Mouse (Mus musculus): ENCODE measurements around the gene BC049352. TPM values are rescaled to one million over a fixed set of nuclear protein-coding genes. Genes with fewer than 3 reads are reported as not detected.

Gene BC049352
- polyA plus RNA-seq, 1 experiment = not detected

DNA sequence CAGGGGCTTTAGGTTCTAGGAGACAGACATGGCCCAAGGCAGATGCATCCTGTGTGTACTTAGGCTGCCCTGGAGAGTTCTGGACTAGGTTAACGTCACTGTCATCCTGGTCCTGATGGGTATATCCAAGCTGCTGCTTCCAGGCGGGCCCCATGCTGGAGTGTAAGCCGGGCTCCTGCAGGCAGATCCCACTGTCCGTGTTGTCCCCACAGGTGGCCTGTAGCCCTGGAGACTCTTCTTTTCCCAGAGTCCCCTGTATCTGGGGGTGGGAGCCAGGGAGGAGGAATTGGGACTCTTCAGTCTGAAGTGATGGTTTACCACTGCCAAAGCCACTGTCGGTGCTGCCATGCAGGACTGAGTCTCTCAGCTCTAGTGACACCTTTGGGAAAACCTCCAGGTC, 74.2 kb downstream of the BC049352 start:
- H3K27me3 ChIP-seq (ENCODE audit: control insufficient read depth, insufficient read depth, insufficient read length) = peaks cover 30% of the 10 kb centered on the region
- no peaks in the 10 kb centered on the region for H3K79me2 ChIP-seq (ENCODE audit: control insufficient read depth, insufficient read depth)
- H3K79me3 ChIP-seq (ENCODE audit: low read depth) = no peaks in the 10 kb centered on the region
- H3K4me3 ChIP-seq (ENCODE audit: insufficient read depth, poor library complexity, severe bottlenecking) = no peak overlapping the region
- H3K36me3 ChIP-seq (ENCODE audit: control insufficient read depth, insufficient read depth) = no peaks in the 10 kb centered on the region
- TF ChIP-seq CEBPB (IDR thresholded peaks at IDR 0.05; ENCODE audit: low read depth) (no peak), CTCF (IDR thresholded peaks at IDR 0.05; ENCODE audit: control insufficient read depth, insufficient read depth, insufficient read length) (no peak), MYOG (IDR thresholded peaks at IDR 0.05; ENCODE audit: control insufficient read depth, extremely low read depth, insufficient read length) (no peak), FOSL1 (IDR thresholded peaks at IDR 0.05; ENCODE audit: insufficient read depth, low read length, poor library complexity, severe bottlenecking) (no peak), MYOD1 (IDR thresholded peaks at IDR 0.05; ENCODE audit: control insufficient read depth, insufficient read length, low read depth) (no peak), USF1 (IDR thresholded peaks at IDR 0.05; ENCODE audit: low read depth) (no peak), MAX (IDR thresholded peaks at IDR 0.05) (no peak)
- no peak overlapping the region for H3ac ChIP-seq (ENCODE audit: control insufficient read depth, insufficient read length, low read depth)

DNA sequence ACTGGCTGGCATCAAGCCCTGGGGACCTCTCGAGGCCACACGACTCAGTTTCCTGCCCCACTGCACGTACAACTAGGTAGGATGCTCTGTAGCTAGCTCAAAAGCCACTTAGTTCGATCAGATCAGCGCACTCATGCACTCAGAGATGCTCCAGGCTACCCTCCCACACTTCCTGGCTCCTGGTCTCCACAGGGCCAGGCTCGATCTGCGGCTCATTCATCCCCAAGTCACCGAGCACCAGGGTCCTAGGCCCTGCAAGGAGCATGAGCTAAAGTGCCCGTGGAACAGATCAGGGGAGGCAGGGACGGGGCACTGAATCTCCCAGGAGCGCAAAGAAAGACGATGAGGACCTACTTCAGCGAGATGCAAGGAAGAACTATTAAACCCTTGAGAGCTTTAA, 77.3 kb downstream of the BC049352 start:
- no peaks in the 10 kb centered on the region for H3K36me3 ChIP-seq (ENCODE audit: control insufficient read depth, insufficient read depth)
- peaks cover 28% of the 10 kb centered on the region for H3K27me3 ChIP-seq (ENCODE audit: control insufficient read depth, insufficient read depth, insufficient read length)
- no peaks in the 10 kb centered on the region for H3K79me3 ChIP-seq (ENCODE audit: low read depth)
- no peak overlapping the region for H3ac ChIP-seq (ENCODE audit: control insufficient read depth, insufficient read length, low read depth)
- no peak overlapping the region for H3K4me3 ChIP-seq (ENCODE audit: insufficient read depth, poor library complexity, severe bottlenecking)
- no peaks in the 10 kb centered on the region for H3K79me2 ChIP-seq (ENCODE audit: control insufficient read depth, insufficient read depth)
- TF ChIP-seq MYOG (IDR thresholded peaks at IDR 0.05; ENCODE audit: control insufficient read depth, extremely low read depth, insufficient read length) (no peak), CEBPB (IDR thresholded peaks at IDR 0.05; ENCODE audit: low read depth) (no peak), MAX (IDR thresholded peaks at IDR 0.05) (no peak), MYOD1 (IDR thresholded peaks at IDR 0.05; ENCODE audit: control insufficient read depth, insufficient read length, low read depth) (no peak), USF1 (IDR thresholded peaks at IDR 0.05; ENCODE audit: low read depth) (no peak), FOSL1 (IDR thresholded peaks at IDR 0.05; ENCODE audit: insufficient read depth, low read length, poor library complexity, severe bottlenecking) (no peak), CTCF (IDR thresholded peaks at IDR 0.05; ENCODE audit: control insufficient read depth, insufficient read depth, insufficient read length) (no peak)

DNA sequence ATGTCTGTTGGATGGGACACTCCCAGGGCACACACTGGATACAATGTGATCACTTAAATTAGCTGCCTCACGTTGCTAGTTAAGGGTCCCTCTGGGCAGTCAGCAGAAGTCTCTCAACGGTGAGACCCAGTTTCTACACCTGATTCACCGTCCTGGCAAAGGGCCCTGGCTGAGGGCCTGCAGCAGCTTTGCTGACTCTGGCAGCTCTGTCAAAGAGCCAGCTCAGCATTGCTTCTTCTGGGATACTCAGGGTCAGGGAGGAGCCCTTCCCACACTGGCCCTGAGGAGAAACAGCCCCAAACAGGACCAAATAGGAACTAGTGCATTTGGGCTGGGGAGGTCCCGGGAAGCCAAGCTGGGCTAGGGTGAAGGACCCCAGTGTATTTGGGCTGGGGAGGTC, 79.7 kb downstream of the BC049352 start:
- Histone ChIP-seq H3K4me3 (ENCODE audit: insufficient read depth, poor library complexity, severe bottlenecking) (no peak overlapping the region), H3K36me3 (ENCODE audit: control insufficient read depth, insufficient read depth) (no peaks in the 10 kb centered on the region), H3K79me3 (ENCODE audit: low read depth) (no peaks in the 10 kb centered on the region), H3K79me2 (ENCODE audit: control insufficient read depth, insufficient read depth) (no peaks in the 10 kb centered on the region), H3K27me3 (ENCODE audit: control insufficient read depth, insufficient read depth, insufficient read length) (peaks cover 34% of the 10 kb centered on the region), H3ac (ENCODE audit: control insufficient read depth, insufficient read length, low read depth) (no peak overlapping the region)
- TF ChIP-seq MYOG (IDR thresholded peaks at IDR 0.05; ENCODE audit: control insufficient read depth, extremely low read depth, insufficient read length) = no peak
- TF ChIP-seq CTCF (IDR thresholded peaks at IDR 0.05; ENCODE audit: control insufficient read depth, insufficient read depth, insufficient read length) = no peak
- TF ChIP-seq USF1 (IDR thresholded peaks at IDR 0.05; ENCODE audit: low read depth) = no peak

DNA sequence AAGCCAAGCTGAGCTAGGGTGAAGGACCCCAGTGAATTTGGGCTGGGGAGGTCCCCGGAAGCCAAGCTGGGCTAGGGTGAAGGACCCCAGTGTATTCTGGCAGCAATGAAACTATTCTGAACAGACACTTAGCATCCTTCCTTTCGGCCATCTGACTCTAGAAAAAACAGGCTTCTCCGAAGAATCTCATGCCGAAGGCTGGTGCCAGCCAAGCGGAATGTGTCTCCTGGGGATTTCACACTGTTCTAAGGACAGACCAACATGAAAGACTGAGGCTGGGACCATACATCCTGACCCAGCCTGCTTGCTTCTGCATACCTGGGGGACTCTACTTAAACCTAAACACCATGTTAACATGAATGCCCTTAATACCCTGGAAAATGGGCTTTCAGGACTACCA, 80.1 kb downstream of the BC049352 start:
- TF ChIP-seq MYOD1 (IDR thresholded peaks at IDR 0.05; ENCODE audit: control insufficient read depth, insufficient read length, low read depth) = no peak
- no peak for TF ChIP-seq MYOG (IDR thresholded peaks at IDR 0.05; ENCODE audit: control insufficient read depth, extremely low read depth, insufficient read length)
- TF ChIP-seq FOSL1 (IDR thresholded peaks at IDR 0.05; ENCODE audit: insufficient read depth, low read length, poor library complexity, severe bottlenecking) = no peak
- no peak for TF ChIP-seq CEBPB (IDR thresholded peaks at IDR 0.05; ENCODE audit: low read depth)
- TF ChIP-seq CTCF (IDR thresholded peaks at IDR 0.05; ENCODE audit: control insufficient read depth, insufficient read depth, insufficient read length) = no peak
- TF ChIP-seq USF1 (IDR thresholded peaks at IDR 0.05; ENCODE audit: low read depth) = no peak
- TF ChIP-seq MAX (IDR thresholded peaks at IDR 0.05) = no peak

DNA sequence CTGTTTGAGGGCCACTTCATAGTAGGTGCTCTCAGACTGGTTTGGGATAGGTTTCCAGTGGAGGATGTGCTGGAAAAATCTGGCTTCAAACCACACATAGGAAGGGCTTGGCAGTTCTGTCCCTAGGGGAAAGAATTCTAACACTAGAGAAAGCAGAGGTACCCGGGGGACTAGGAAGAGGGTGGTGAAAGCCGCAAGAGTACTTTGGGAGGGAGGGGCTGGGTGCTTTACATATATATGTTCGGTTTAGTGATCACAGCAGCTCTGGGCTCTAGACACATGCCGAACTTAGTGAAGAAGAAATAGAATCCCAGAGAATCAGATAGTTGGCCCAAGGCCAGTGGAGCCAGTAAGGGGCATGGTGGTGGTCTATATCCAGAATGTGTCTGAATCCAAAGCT, 85.3 kb downstream of the BC049352 start:
- H3K79me3 ChIP-seq (ENCODE audit: low read depth) = no peaks in the 10 kb centered on the region
- no peaks in the 10 kb centered on the region for H3K79me2 ChIP-seq (ENCODE audit: control insufficient read depth, insufficient read depth)
- no peak overlapping the region for H3ac ChIP-seq (ENCODE audit: control insufficient read depth, insufficient read length, low read depth)
- no peaks in the 10 kb centered on the region for H3K36me3 ChIP-seq (ENCODE audit: control insufficient read depth, insufficient read depth)
- no peak overlapping the region for H3K4me3 ChIP-seq (ENCODE audit: insufficient read depth, poor library complexity, severe bottlenecking)
- H3K27me3 ChIP-seq (ENCODE audit: control insufficient read depth, insufficient read depth, insufficient read length) = peaks cover 51% of the 10 kb centered on the region
- no peak for TF ChIP-seq USF1 (IDR thresholded peaks at IDR 0.05; ENCODE audit: low read depth)
- TF ChIP-seq MAX (IDR thresholded peaks at IDR 0.05) = no peak
- TF ChIP-seq MYOD1 (IDR thresholded peaks at IDR 0.05; ENCODE audit: control insufficient read depth, insufficient read length, low read depth) = no peak

More for the DNA sequence above, 80.1 kb downstream of the BC049352 start:
- H3K4me3 ChIP-seq (ENCODE audit: insufficient read depth, poor library complexity, severe bottlenecking) = no peak overlapping the region
- peaks cover 32% of the 10 kb centered on the region for H3K27me3 ChIP-seq (ENCODE audit: control insufficient read depth, insufficient read depth, insufficient read length)
- no peaks in the 10 kb centered on the region for H3K79me2 ChIP-seq (ENCODE audit: control insufficient read depth, insufficient read depth)
- H3ac ChIP-seq (ENCODE audit: control insufficient read depth, insufficient read length, low read depth) = no peak overlapping the region
- H3K79me3 ChIP-seq (ENCODE audit: low read depth) = no peaks in the 10 kb centered on the region
- no peaks in the 10 kb centered on the region for H3K36me3 ChIP-seq (ENCODE audit: control insufficient read depth, insufficient read depth)

DNA sequence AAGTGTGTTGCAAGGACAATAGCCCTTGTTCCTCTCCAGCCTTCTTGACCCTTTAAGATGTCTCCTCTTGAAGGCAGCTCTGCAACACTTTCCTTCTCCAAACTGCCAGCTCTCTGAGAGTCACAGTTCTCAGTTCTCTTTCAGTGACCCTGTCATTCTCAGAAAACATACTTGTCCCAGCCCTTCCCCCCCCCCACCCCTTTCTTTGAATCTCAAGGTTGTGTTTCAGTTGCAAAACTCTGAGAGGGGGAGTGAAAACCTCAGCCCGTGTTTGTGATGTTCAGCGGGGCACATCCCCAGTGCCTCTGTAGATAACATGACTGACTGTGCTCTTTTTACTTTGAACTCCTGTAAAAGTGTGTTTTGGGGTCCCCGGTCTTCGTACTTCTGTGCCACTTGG, 86.3 kb downstream of the BC049352 start:
- H3K27me3 ChIP-seq (ENCODE audit: control insufficient read depth, insufficient read depth, insufficient read length) = peaks cover 48% of the 10 kb centered on the region
- H3K79me3 ChIP-seq (ENCODE audit: low read depth) = no peaks in the 10 kb centered on the region
- H3K79me2 ChIP-seq (ENCODE audit: control insufficient read depth, insufficient read depth) = no peaks in the 10 kb centered on the region
- no peaks in the 10 kb centered on the region for H3K36me3 ChIP-seq (ENCODE audit: control insufficient read depth, insufficient read depth)
- H3K4me3 ChIP-seq (ENCODE audit: insufficient read depth, poor library complexity, severe bottlenecking) = no peak overlapping the region
- H3ac ChIP-seq (ENCODE audit: control insufficient read depth, insufficient read length, low read depth) = no peak overlapping the region
- TF ChIP-seq CTCF (IDR thresholded peaks at IDR 0.05; ENCODE audit: control insufficient read depth, insufficient read depth, insufficient read length) = no peak
- no peak for TF ChIP-seq MYOG (IDR thresholded peaks at IDR 0.05; ENCODE audit: control insufficient read depth, extremely low read depth, insufficient read length)
- TF ChIP-seq CEBPB (IDR thresholded peaks at IDR 0.05; ENCODE audit: low read depth) = no peak
- no peak for TF ChIP-seq USF1 (IDR thresholded peaks at IDR 0.05; ENCODE audit: low read depth)
- no peak for TF ChIP-seq MAX (IDR thresholded peaks at IDR 0.05)
- no peak for TF ChIP-seq MYOD1 (IDR thresholded peaks at IDR 0.05; ENCODE audit: control insufficient read depth, insufficient read length, low read depth)
- no peak for TF ChIP-seq FOSL1 (IDR thresholded peaks at IDR 0.05; ENCODE audit: insufficient read depth, low read length, poor library complexity, severe bottlenecking)
